Mouse (Mus musculus): Measurements from ENCODE around the gene Gm45717. TPM values are rescaled to one million over a fixed set of nuclear protein-coding genes. Genes with fewer than 3 reads are reported as not detected.

Gm45717 gene
- total and polyA plus RNA-seq, 3 experiments = not detected

- H3K27ac ChIP-seq (ENCODE audit: control insufficient read depth, low read depth, low read length) = no peak overlapping the region
- H3K9me3 ChIP-seq (replicated peaks; ENCODE audit: insufficient read depth, low read length) = no peaks in the 10 kb centered on the region
- peaks cover 8 to 26% of the 10 kb centered on the region in 2 experiments for H3K4me1 ChIP-seq (ENCODE audit: control insufficient read depth in 1 of 2, insufficient read depth in 2 of 2, low read length in 2 of 2)
- H3K9ac ChIP-seq (ENCODE audit: control insufficient read depth, low read depth, low read length, poor library complexity, severe bottlenecking) = no peak overlapping the region
- H3K4me3 ChIP-seq (ENCODE audit: control insufficient read depth in 1 of 2, insufficient read depth in 1 of 2, low read depth in 2 of 2, low read length in 2 of 2) = no peak overlapping the region
- TF ChIP-seq TBP (IDR thresholded peaks at IDR 0.05; ENCODE audit: low read depth, low read length) = no peak
- TF ChIP-seq GABPA (IDR thresholded peaks at IDR 0.05; ENCODE audit: low read depth, low read length) = no peak
- TF ChIP-seq KAT2A (conservative IDR thresholded peaks at IDR 0.05; ENCODE audit: low read depth, low read length) = no peak
- no peak for TF ChIP-seq SMC3 (IDR thresholded peaks at IDR 0.05; ENCODE audit: low read depth, low read length)
- TF ChIP-seq E2F4 (IDR thresholded peaks at IDR 0.05; ENCODE audit: borderline replicate concordance, low read depth, low read length) = no peak
- no peak for TF ChIP-seq TAL1 (IDR thresholded peaks at IDR 0.05; ENCODE audit: low read length)
- TF ChIP-seq ZC3H11A (IDR thresholded peaks at IDR 0.05; ENCODE audit: low read depth, low read length) = no peak
- no peak for TF ChIP-seq RCOR1 (IDR thresholded peaks at IDR 0.05; ENCODE audit: low read depth, low read length)
- no peak for TF ChIP-seq TCF12 (IDR thresholded peaks at IDR 0.05; ENCODE audit: low read depth, low read length)
- peaks cover 0 to 17% of the 10 kb centered on the region in 2 experiments; a peak in 2 of 4 replicates for H3K36me3 ChIP-seq (ENCODE audit: control insufficient read depth in 1 of 2, insufficient read depth in 2 of 2, low read length in 2 of 2)
- DNase-seq (ENCODE audit: low read depth, low spot score) = no peak
- H3K27me3 ChIP-seq (ENCODE audit: control insufficient read depth in 1 of 2, insufficient read depth in 2 of 2, low read length in 2 of 2) = no peaks in the 10 kb centered on the region
- H3K79me2 ChIP-seq (ENCODE audit: control insufficient read depth, insufficient read depth, low read length, poor library complexity) = peaks cover 1% of the 10 kb centered on the region; the same call in 1 of the 2 replicates
Observed at GRCm38 (mm10) chr7:140945247-140945646, 10.5 kb downstream of the Gm45717 start.

DNA sequence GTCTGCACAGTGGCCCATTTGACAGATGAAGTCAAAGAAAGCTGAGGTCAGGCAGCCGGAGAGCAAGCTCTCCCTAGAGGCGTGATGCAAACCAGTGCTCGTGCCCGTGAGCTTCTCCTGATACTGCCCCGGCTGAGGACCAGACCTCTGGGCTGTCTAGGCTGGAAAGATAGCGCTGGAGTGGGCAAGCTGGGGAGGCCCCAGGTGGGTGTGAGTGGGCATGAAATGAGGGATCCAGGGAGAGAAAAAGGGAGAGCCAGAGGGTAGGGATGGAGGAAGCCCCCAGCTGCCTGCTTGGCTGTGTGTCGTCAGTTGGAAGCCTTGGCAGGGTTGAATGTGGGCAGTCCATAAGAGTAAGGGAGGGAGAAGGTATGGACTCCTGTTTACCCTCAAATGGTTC is 11.5 kb downstream of the Gm45717 start:
- Histone ChIP-seq H3K4me1 (ENCODE audit: control insufficient read depth in 1 of 2, insufficient read depth in 2 of 2, low read length in 2 of 2) (peaks cover 8 to 26% of the 10 kb centered on the region in 2 experiments), H3K79me2 (ENCODE audit: control insufficient read depth, insufficient read depth, low read length, poor library complexity) (peaks cover 1% of the 10 kb centered on the region; the same call in 1 of the 2 replicates), H3K27ac (ENCODE audit: control insufficient read depth, low read depth, low read length) (no peak overlapping the region), H3K9ac (ENCODE audit: control insufficient read depth, low read depth, low read length, poor library complexity, severe bottlenecking) (no peak overlapping the region), H3K36me3 (ENCODE audit: control insufficient read depth in 1 of 2, insufficient read depth in 2 of 2, low read length in 2 of 2) (peaks cover 0 to 17% of the 10 kb centered on the region in 2 experiments; a peak in 2 of 4 replicates), H3K27me3 (ENCODE audit: control insufficient read depth in 1 of 2, insufficient read depth in 2 of 2, low read length in 2 of 2) (no peaks in the 10 kb centered on the region), H3K9me3 (replicated peaks; ENCODE audit: insufficient read depth, low read length) (no peaks in the 10 kb centered on the region), H3K4me3 (ENCODE audit: control insufficient read depth in 1 of 2, insufficient read depth in 1 of 2, low read depth in 2 of 2, low read length in 2 of 2) (no peak overlapping the region)
- no peak for DNase-seq (ENCODE audit: low read depth, low spot score)
- no peak for TF ChIP-seq RAD21 (IDR thresholded peaks at IDR 0.05; ENCODE audit: low read depth, low read length)
- no peak for TF ChIP-seq USF1 (IDR thresholded peaks at IDR 0.05; ENCODE audit: low read depth, low read length)
- TF ChIP-seq KAT2A (conservative IDR thresholded peaks at IDR 0.05; ENCODE audit: low read depth, low read length) = no peak
- TF ChIP-seq ELF1 (IDR thresholded peaks at IDR 0.05; ENCODE audit: low read depth, low read length) = no peak
- TF ChIP-seq MXI1 (IDR thresholded peaks at IDR 0.05; ENCODE audit: low read depth, low read length) = no peak
- no peak for TF ChIP-seq USF2 (IDR thresholded peaks at IDR 0.05; ENCODE audit: borderline replicate concordance in 1 of 2, insufficient read depth in 1 of 2, low read depth in 1 of 2, low read length in 2 of 2)
- TF ChIP-seq MAZ (IDR thresholded peaks at IDR 0.05; ENCODE audit: low read depth, low read length) = no peak
- TF ChIP-seq ZKSCAN1 (IDR thresholded peaks at IDR 0.05; ENCODE audit: low read depth, low read length) = no peak
- no peak for TF ChIP-seq SIN3A (IDR thresholded peaks at IDR 0.05; ENCODE audit: low read length)
- TF ChIP-seq POLR2AphosphoS2 (IDR thresholded peaks at IDR 0.05; ENCODE audit: low read length) = no peak
- TF ChIP-seq GABPA (IDR thresholded peaks at IDR 0.05; ENCODE audit: low read depth, low read length) = no peak
- TF ChIP-seq RCOR1 (IDR thresholded peaks at IDR 0.05; ENCODE audit: low read depth, low read length) = no peak
- no peak for TF ChIP-seq E2F4 (IDR thresholded peaks at IDR 0.05; ENCODE audit: borderline replicate concordance, low read depth, low read length)
- no peak for TF ChIP-seq NRF1 (IDR thresholded peaks at IDR 0.05; ENCODE audit: insufficient read depth, low read depth, low read length, poor library complexity, severe bottlenecking)
- no peak for TF ChIP-seq TCF12 (IDR thresholded peaks at IDR 0.05; ENCODE audit: low read depth, low read length)
- no peak for TF ChIP-seq CTCF (IDR thresholded peaks at IDR 0.05 in 2 of 3, conservative IDR thresholded peaks at IDR 0.05 in 1 of 3; ENCODE audit: control insufficient read depth in 1 of 3, insufficient read depth in 1 of 3, low read depth in 2 of 3, low read length in 3 of 3, poor library complexity in 1 of 3, severe bottlenecking in 1 of 3)
- TF ChIP-seq TAL1 (IDR thresholded peaks at IDR 0.05; ENCODE audit: low read length) = no peak
